In genomic region chr1:84837523-84838145, GRCm38 (mm10) we compare ENCODE assay signal across 8 mouse cellular contexts. TPM values are rescaled to one million over a fixed set of nuclear protein-coding genes. Genes with fewer than 3 reads are reported as not detected.
A peak's percentile ranks its signal among the peaks of the same experiment; 100 is the strongest.
DNase-seq lines count a peak whose midpoint lies in the region; ATAC-seq and TF ChIP-seq lines count a peak whose summit lies in the region.

No protein-coding gene starts in this region.

- TF ChIP-seq CTCF in midbrain, postnatal 0 days (IDR thresholded peaks at IDR 0.05): no peak

- H3K9me3 ChIP-seq in midbrain, postnatal 0 days (ENCODE audit: low read length): no peaks in the 10 kb centered on the region

- no peak for ATAC-seq in midbrain, postnatal 0 days (ENCODE audit: low FRiP score)

- no peaks in the 10 kb centered on the region for H3K4me1 ChIP-seq in midbrain, postnatal 0 days (ENCODE audit: insufficient read depth, low read length)

- peak overlapping the region; percentile 86 for H3K9ac ChIP-seq in midbrain, postnatal 0 days (replicated peaks; ENCODE audit: low read length, poor library complexity, severe bottlenecking)

- no peak overlapping the region for H3K27ac ChIP-seq in midbrain, postnatal 0 days (ENCODE audit: low read depth, low read length)

- H3K36me3 ChIP-seq in midbrain, postnatal 0 days (ENCODE audit: insufficient read depth, low read length): no peaks in the 10 kb centered on the region

- peak; percentile 14 for DNase-seq in cerebellum, adult 11-12 months
- DNase-seq in cerebellum, postnatal 4 days (ENCODE audit: low spot score in 2 of 2): no peak
- peak; percentile 12 for DNase-seq in thymus, postnatal 4 days
- DNase-seq in thymus, postnatal 10 days (ENCODE audit: low spot score in 2 of 2): no peak
- DNase-seq in induced T-regulatory cell, adult 2 months (ENCODE audit: low read depth): peak; percentile 44
- DNase-seq in midbrain, postnatal 0 days (ENCODE audit: low spot score): no peak
- no peak for DNase-seq in T-cell, adult 2 months (ENCODE audit: low spot score)
- no peak for DNase-seq in frontal cortex, adult 2 months (ENCODE audit: extremely low spot score in 1 of 2, low spot score in 1 of 2)

- peak overlapping the region; percentile 76 for H3K4me2 ChIP-seq in midbrain, postnatal 0 days (ENCODE audit: low read depth, low read length, poor library complexity, severe bottlenecking)

- 7% methylated on average over 20 of the region's 20 CpGs for WGBS in midbrain, postnatal 0 days

- H3K4me3 ChIP-seq in midbrain, postnatal 0 days (ENCODE audit: low read depth, low read length): peak overlapping the region; percentile 83

- H3K27me3 ChIP-seq in midbrain, postnatal 0 days (ENCODE audit: insufficient read depth, low read length): no peaks in the 10 kb centered on the region

RNA-seq across cellular contexts. Expression of gene Fbxo36, which starts 2.0 kb away (rescaled TPM):
- total RNA-seq in midbrain, postnatal 0 days (2014; rRNA removed): 1.3 and 2.6 TPM in 2 replicates
- polyA plus RNA-seq in midbrain, postnatal 0 days (2015; fragmentation: Nextera tagmentation; extraction: Ambion mirVana): 6.7 and 7.4 TPM in 2 replicates
- 7.4 and 8.4 TPM in 2 replicates for polyA plus RNA-seq in frontal cortex, adult 2 months (2012; rRNA removed)

RNA-seq across cellular contexts. Expression of gene Trip12, which starts 2.7 kb away (rescaled TPM):
- 120 and 154 TPM in 2 replicates for total RNA-seq in midbrain, postnatal 0 days (2014; rRNA removed)
- 23.8 and 37.1 TPM in 2 replicates for polyA plus RNA-seq in midbrain, postnatal 0 days (2015; fragmentation: Nextera tagmentation; extraction: Ambion mirVana)
- 80.3 and 91.5 TPM in 2 replicates for polyA plus RNA-seq in frontal cortex, adult 2 months (2012; rRNA removed)

Comparison
In these comparisons a context has a peak if more than half of its experiments do, and no peak if none do; other contexts are left out.
1. DNase-seq: peak in cerebellum, adult 11-12 months (single experiment), thymus, postnatal 4 days (single experiment) and induced T-regulatory cell, adult 2 months (single experiment); none in cerebellum, postnatal 4 days (0 of 2), thymus, postnatal 10 days (0 of 2), midbrain, postnatal 0 days (single experiment), T-cell, adult 2 months (single experiment) and frontal cortex, adult 2 months (0 of 2).